Mouse (Mus musculus): ENCODE data around the gene Glt1d1. TPM values are rescaled to one million over a fixed set of nuclear protein-coding genes. Genes with fewer than 3 reads are reported as not detected.

Gene Glt1d1
- 1.4 and 1.6 TPM in 2 replicates for polyA plus RNA-seq (2021; fragmentation: Nextera tagmentation)
- long read RNA-seq, experiment 1, partial matches to known transcripts: 2 of 5 reads
- long read RNA-seq, experiment 1, other reads (novel, unspliced or antisense): 2 of 5 reads
- long read RNA-seq, experiment 2, partial matches to known transcripts: 0 of 10 reads
- long read RNA-seq, experiment 2, other reads (novel, unspliced or antisense): 6 of 10 reads

GRCm38 (mm10) chr5:127632167-127633145 is at the start of gene Glt1d1, which contains the start of gene Slc15a4:
Gene Glt1d1, plus strand, starts transcription at chr5:127632262.
Gene Slc15a4, minus strand, starts transcription at chr5:127632897.

Other genes starting within 250 kb of the Glt1d1 start
- gene Slc15a4, start 635 bp downstream of the Glt1d1 start, polyA plus RNA-seq (2021; fragmentation: Nextera tagmentation): 18.2 and 19.7 TPM in 2 replicates